Mouse (Mus musculus): ENCODE data around the gene Ttc39b. TPM values are rescaled to one million over a fixed set of nuclear protein-coding genes. Genes with fewer than 3 reads are reported as not detected.
A peak's percentile ranks its signal among the peaks of the same experiment; 100 is the strongest.

Gene Ttc39b
- polyA plus RNA-seq (2012; rRNA removed): 19.6 and 20.8 TPM in 2 replicates

GRCm38 (mm10) chr4:83323910-83324684 is at the start of gene Ttc39b:
Gene Ttc39b, minus strand, starts transcription at chr4:83324255.
- Histone ChIP-seq H3K4me3 (ENCODE audit: insufficient read depth, low read length) (peak within 1 kb of the TSS; percentile 47), H3K4me1 (ENCODE audit: control insufficient read depth, insufficient read depth, low read length) (0 out of 2 replicates have a peak, but pooled peaks cover 2% of the 10 kb centered on the region), H3K27ac (ENCODE audit: insufficient read depth, low read length) (peak within 1 kb of the TSS; percentile 76)
- no peak for TF ChIP-seq CTCF (IDR thresholded peaks at IDR 0.05; ENCODE audit: extremely low read depth, insufficient read depth, low read length)
- TF ChIP-seq POLR2A (IDR thresholded peaks at IDR 0.05; ENCODE audit: extremely low read depth, insufficient read depth, low read length): peak; percentile 20; the same call in 1 of the 2 replicates

- Histone ChIP-seq H3K27ac (ENCODE audit: insufficient read depth, low read length) (no peak overlapping the region), H3K4me3 (ENCODE audit: insufficient read depth, low read length) (no peak overlapping the region), H3K4me1 (ENCODE audit: control insufficient read depth, insufficient read depth, low read length) (no peaks in the 10 kb centered on the region; the same call in 1 of the 2 replicates)
- TF ChIP-seq CTCF (IDR thresholded peaks at IDR 0.05; ENCODE audit: extremely low read depth, insufficient read depth, low read length) (no peak), POLR2A (IDR thresholded peaks at IDR 0.05; ENCODE audit: extremely low read depth, insufficient read depth, low read length) (no peak)
These were observed 49.3 kb upstream of the Ttc39b start for GRCm38 (mm10) chr4:83373381-83373780.

GRCm38 (mm10) chr4:83357738-83358137 is 33.7 kb upstream of the Ttc39b start:
- TF ChIP-seq POLR2A (IDR thresholded peaks at IDR 0.05; ENCODE audit: extremely low read depth, insufficient read depth, low read length) (no peak), CTCF (IDR thresholded peaks at IDR 0.05; ENCODE audit: extremely low read depth, insufficient read depth, low read length) (no peak)
- no peaks in the 10 kb centered on the region; the same call in 1 of the 2 replicates for H3K4me1 ChIP-seq (ENCODE audit: control insufficient read depth, insufficient read depth, low read length)
- no peak overlapping the region for H3K4me3 ChIP-seq (ENCODE audit: insufficient read depth, low read length)
- H3K27ac ChIP-seq (ENCODE audit: insufficient read depth, low read length): no peak overlapping the region

GRCm38 (mm10) chr4:83354786-83355185 is 30.7 kb upstream of the Ttc39b start:
- H3K4me1 ChIP-seq (ENCODE audit: control insufficient read depth, insufficient read depth, low read length): peaks cover 3% of the 10 kb centered on the region; the same call in 1 of the 2 replicates
- H3K27ac ChIP-seq (ENCODE audit: insufficient read depth, low read length): no peak overlapping the region
- TF ChIP-seq POLR2A (IDR thresholded peaks at IDR 0.05; ENCODE audit: extremely low read depth, insufficient read depth, low read length) (no peak), CTCF (IDR thresholded peaks at IDR 0.05; ENCODE audit: extremely low read depth, insufficient read depth, low read length) (no peak)
- no peak overlapping the region for H3K4me3 ChIP-seq (ENCODE audit: insufficient read depth, low read length)

GRCm38 (mm10) chr4:83353949-83354348 is 29.9 kb upstream of the Ttc39b start:
- Histone ChIP-seq H3K4me1 (ENCODE audit: control insufficient read depth, insufficient read depth, low read length) (peaks cover 3% of the 10 kb centered on the region; the same call in 1 of the 2 replicates), H3K27ac (ENCODE audit: insufficient read depth, low read length) (no peak overlapping the region), H3K4me3 (ENCODE audit: insufficient read depth, low read length) (no peak overlapping the region)
- TF ChIP-seq CTCF (IDR thresholded peaks at IDR 0.05; ENCODE audit: extremely low read depth, insufficient read depth, low read length) (no peak), POLR2A (IDR thresholded peaks at IDR 0.05; ENCODE audit: extremely low read depth, insufficient read depth, low read length) (no peak)

- no peak overlapping the region for H3K27ac ChIP-seq (ENCODE audit: insufficient read depth, low read length)
- H3K4me1 ChIP-seq (ENCODE audit: control insufficient read depth, insufficient read depth, low read length): peaks cover 3% of the 10 kb centered on the region; the same call in 1 of the 2 replicates
- TF ChIP-seq CTCF (IDR thresholded peaks at IDR 0.05; ENCODE audit: extremely low read depth, insufficient read depth, low read length): no peak
- no peak for TF ChIP-seq POLR2A (IDR thresholded peaks at IDR 0.05; ENCODE audit: extremely low read depth, insufficient read depth, low read length)
- no peak overlapping the region for H3K4me3 ChIP-seq (ENCODE audit: insufficient read depth, low read length)
These were observed 29.2 kb upstream of the Ttc39b start for GRCm38 (mm10) chr4:83353276-83353675.

- Histone ChIP-seq H3K27ac (ENCODE audit: insufficient read depth, low read length) (no peak overlapping the region), H3K4me3 (ENCODE audit: insufficient read depth, low read length) (no peak overlapping the region), H3K4me1 (ENCODE audit: control insufficient read depth, insufficient read depth, low read length) (peaks cover 3% of the 10 kb centered on the region; the same call in 1 of the 2 replicates)
- no peak for TF ChIP-seq CTCF (IDR thresholded peaks at IDR 0.05; ENCODE audit: extremely low read depth, insufficient read depth, low read length)
- no peak for TF ChIP-seq POLR2A (IDR thresholded peaks at IDR 0.05; ENCODE audit: extremely low read depth, insufficient read depth, low read length)
These were observed 26.7 kb upstream of the Ttc39b start for GRCm38 (mm10) chr4:83350719-83351118.

GRCm38 (mm10) chr4:83348970-83349369 is 24.9 kb upstream of the Ttc39b start:
- Histone ChIP-seq H3K4me1 (ENCODE audit: control insufficient read depth, insufficient read depth, low read length) (peaks cover 3% of the 10 kb centered on the region; the same call in 1 of the 2 replicates), H3K27ac (ENCODE audit: insufficient read depth, low read length) (no peak overlapping the region), H3K4me3 (ENCODE audit: insufficient read depth, low read length) (no peak overlapping the region)
- TF ChIP-seq CTCF (IDR thresholded peaks at IDR 0.05; ENCODE audit: extremely low read depth, insufficient read depth, low read length): no peak
- no peak for TF ChIP-seq POLR2A (IDR thresholded peaks at IDR 0.05; ENCODE audit: extremely low read depth, insufficient read depth, low read length)

- H3K27ac ChIP-seq (ENCODE audit: insufficient read depth, low read length): no peak overlapping the region
- peaks cover 2% of the 10 kb centered on the region for H3K4me1 ChIP-seq (ENCODE audit: control insufficient read depth, insufficient read depth, low read length)
- TF ChIP-seq CTCF (IDR thresholded peaks at IDR 0.05; ENCODE audit: extremely low read depth, insufficient read depth, low read length) (peak; percentile 42), POLR2A (IDR thresholded peaks at IDR 0.05; ENCODE audit: extremely low read depth, insufficient read depth, low read length) (no peak)
These were observed 19.8 kb upstream of the Ttc39b start for GRCm38 (mm10) chr4:83343895-83344294.

More at GRCm38 (mm10) chr4:83343895-83344294, 19.8 kb upstream of the Ttc39b start:
- no peak overlapping the region for H3K4me3 ChIP-seq (ENCODE audit: insufficient read depth, low read length)
